Mouse (Mus musculus) liver, embryonic 14.5 days (tissue): ENCODE results near the gene Mad1l1.

ENCODE experiments used
- CTCF ChIP-seq: IDR thresholded peaks from 2 replicates; pipeline ENCODE4 v1.5.1; 2016; ENCODE audit warnings: antibody characterized with exemption, low read depth, control low read depth
- EP300 ChIP-seq: IDR thresholded peaks from 2 replicates; pipeline ENCODE4 v1.6.1; 2016; ENCODE audit warnings: antibody characterized with exemption, low read depth

DNA sequence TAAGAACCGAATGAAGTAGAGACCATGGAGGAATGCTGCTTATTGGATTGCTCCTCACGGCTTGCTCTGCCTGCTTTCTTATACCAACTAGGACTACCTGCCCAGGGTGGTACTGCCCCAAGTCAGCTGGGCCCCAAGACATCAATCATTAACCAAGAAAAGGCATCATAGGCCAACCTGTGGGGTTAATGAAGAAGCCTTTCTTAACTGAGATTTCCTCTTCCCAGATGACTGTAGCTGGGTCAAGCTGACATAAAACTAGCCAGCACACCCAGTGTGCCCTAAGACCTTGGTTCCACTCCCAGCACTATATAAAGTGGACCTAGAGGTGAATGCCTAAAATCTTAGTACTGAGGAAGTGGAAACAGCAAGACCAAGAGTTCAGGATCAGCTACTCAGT lies 32.2 kb downstream of the Mad1l1 start:
- TF ChIP-seq CTCF (no peak), EP300 (no peak)
